Mouse (Mus musculus): ENCODE results near the gene Eif4b. TPM values are rescaled to one million over a fixed set of nuclear protein-coding genes. Genes with fewer than 3 reads are reported as not detected.

Eif4b gene
- total and polyA plus RNA-seq, 2 experiments, result 73.8 to 130 TPM

GRCm38 (mm10) chr15:102080429-102080828 lies 6.9 kb downstream of the Eif4b start:
- Histone ChIP-seq H3K9ac (ENCODE audit: low read depth, low read length) (no peak overlapping the region), H3K79me2 (ENCODE audit: control insufficient read depth, insufficient read depth, low read length) (peaks cover 31% of the 10 kb centered on the region), H3K36me3 (ENCODE audit: control insufficient read depth, insufficient read depth, low read length) (peaks cover 33% of the 10 kb centered on the region), H3K27ac (replicated peaks; ENCODE audit: insufficient read depth, low read depth, low read length) (no peak overlapping the region), H3K4me1 (ENCODE audit: control insufficient read depth, insufficient read depth, low read length) (peaks cover 23% of the 10 kb centered on the region), H3K4me3 (ENCODE audit: insufficient read depth, low read depth, low read length) (no peak overlapping the region), H3K27me3 (ENCODE audit: control insufficient read depth, insufficient read depth, low read length) (no peaks in the 10 kb centered on the region)
- TF ChIP-seq CTCF (IDR thresholded peaks at IDR 0.05; ENCODE audit: low read depth, low read length) (no peak), POLR2A (IDR thresholded peaks at IDR 0.05; ENCODE audit: extremely low read depth, insufficient read depth, low read length) (no peak)
- no peak for DNase-seq (ENCODE audit: extremely low read depth, low read depth, low spot score)
- 40% methylated on average over 2 of the region's 2 CpGs for WGBS

GRCm38 (mm10) chr15:102082148-102082547 lies 8.6 kb downstream of the Eif4b start:
- TF ChIP-seq POLR2A (IDR thresholded peaks at IDR 0.05; ENCODE audit: extremely low read depth, insufficient read depth, low read length) (no peak), CTCF (IDR thresholded peaks at IDR 0.05; ENCODE audit: low read depth, low read length) (no peak)
- Histone ChIP-seq H3K4me3 (ENCODE audit: insufficient read depth, low read depth, low read length) (no peak overlapping the region), H3K27ac (replicated peaks; ENCODE audit: insufficient read depth, low read depth, low read length) (no peak overlapping the region), H3K79me2 (ENCODE audit: control insufficient read depth, insufficient read depth, low read length) (peaks cover 28% of the 10 kb centered on the region), H3K4me1 (ENCODE audit: control insufficient read depth, insufficient read depth, low read length) (peaks cover 13% of the 10 kb centered on the region), H3K9ac (ENCODE audit: low read depth, low read length) (no peak overlapping the region), H3K27me3 (ENCODE audit: control insufficient read depth, insufficient read depth, low read length) (no peaks in the 10 kb centered on the region), H3K36me3 (ENCODE audit: control insufficient read depth, insufficient read depth, low read length) (peaks cover 47% of the 10 kb centered on the region)
- 46% methylated on average over 4 of the region's 4 CpGs for WGBS
- peak; percentile 63 for DNase-seq (ENCODE audit: extremely low read depth, low read depth, low spot score)

- H3K36me3 ChIP-seq (ENCODE audit: control insufficient read depth, insufficient read depth, low read length), result peaks cover 53% of the 10 kb centered on the region
- no peak overlapping the region for H3K27ac ChIP-seq (replicated peaks; ENCODE audit: insufficient read depth, low read depth, low read length)
- WGBS, result 84% methylated on average over 4 of the region's 4 CpGs
- no peak overlapping the region for H3K4me3 ChIP-seq (ENCODE audit: insufficient read depth, low read depth, low read length)
- TF ChIP-seq POLR2A (IDR thresholded peaks at IDR 0.05; ENCODE audit: extremely low read depth, insufficient read depth, low read length) (no peak), CTCF (IDR thresholded peaks at IDR 0.05; ENCODE audit: low read depth, low read length) (no peak)
- H3K79me2 ChIP-seq (ENCODE audit: control insufficient read depth, insufficient read depth, low read length), result peaks cover 22% of the 10 kb centered on the region
- DNase-seq (ENCODE audit: extremely low read depth, low read depth, low spot score), result no peak
- no peaks in the 10 kb centered on the region for H3K27me3 ChIP-seq (ENCODE audit: control insufficient read depth, insufficient read depth, low read length)
- H3K9ac ChIP-seq (ENCODE audit: low read depth, low read length), result no peak overlapping the region
- peaks cover 15% of the 10 kb centered on the region for H3K4me1 ChIP-seq (ENCODE audit: control insufficient read depth, insufficient read depth, low read length)
These were observed 9.5 kb downstream of the Eif4b start for GRCm38 (mm10) chr15:102083028-102083427.

GRCm38 (mm10) chr15:102089914-102090585 lies 16.5 kb downstream of the Eif4b start:
- H3K36me3 ChIP-seq (ENCODE audit: control insufficient read depth, insufficient read depth, low read length), result peaks cover 92% of the 10 kb centered on the region
- H3K79me2 ChIP-seq (ENCODE audit: control insufficient read depth, insufficient read depth, low read length), result no peaks in the 10 kb centered on the region
- H3K4me3 ChIP-seq (ENCODE audit: insufficient read depth, low read depth, low read length), result no peak overlapping the region
- no peak overlapping the region for H3K27ac ChIP-seq (replicated peaks; ENCODE audit: insufficient read depth, low read depth, low read length)
- H3K4me1 ChIP-seq (ENCODE audit: control insufficient read depth, insufficient read depth, low read length), result peaks cover 20% of the 10 kb centered on the region
- 75% methylated on average over 12 of the region's 12 CpGs for WGBS
- H3K27me3 ChIP-seq (ENCODE audit: control insufficient read depth, insufficient read depth, low read length), result no peaks in the 10 kb centered on the region
- peak; percentile 76 for DNase-seq (ENCODE audit: extremely low read depth, low read depth, low spot score)
- TF ChIP-seq POLR2A (IDR thresholded peaks at IDR 0.05; ENCODE audit: extremely low read depth, insufficient read depth, low read length) (no peak), CTCF (IDR thresholded peaks at IDR 0.05; ENCODE audit: low read depth, low read length) (no peak)
- no peak overlapping the region for H3K9ac ChIP-seq (ENCODE audit: low read depth, low read length)

- no peak for TF ChIP-seq POLR2A (IDR thresholded peaks at IDR 0.05; ENCODE audit: extremely low read depth, insufficient read depth, low read length)
- DNase-seq (ENCODE audit: extremely low read depth, low read depth, low spot score), result no peak
- H3K79me2 ChIP-seq (ENCODE audit: control insufficient read depth, insufficient read depth, low read length), result no peaks in the 10 kb centered on the region
- H3K27ac ChIP-seq (replicated peaks; ENCODE audit: insufficient read depth, low read depth, low read length), result peak overlapping the region; percentile 59
- H3K4me1 ChIP-seq (ENCODE audit: control insufficient read depth, insufficient read depth, low read length), result peaks cover 20% of the 10 kb centered on the region
- H3K27me3 ChIP-seq (ENCODE audit: control insufficient read depth, insufficient read depth, low read length), result no peaks in the 10 kb centered on the region
- 40% methylated on average over 12 of the region's 12 CpGs for WGBS
- H3K4me3 ChIP-seq (ENCODE audit: insufficient read depth, low read depth, low read length), result no peak overlapping the region
- peaks cover 93% of the 10 kb centered on the region for H3K36me3 ChIP-seq (ENCODE audit: control insufficient read depth, insufficient read depth, low read length)
- H3K9ac ChIP-seq (ENCODE audit: low read depth, low read length), result no peak overlapping the region
These were observed 17.6 kb downstream of the Eif4b start for GRCm38 (mm10) chr15:102091063-102091679.

- 14% methylated on average over 1 of the region's 1 CpGs for WGBS
- H3K9ac ChIP-seq (ENCODE audit: low read depth, low read length), result 0 out of 2 replicates have a peak overlapping the region, but pooled peaks have one; percentile 34
- H3K4me1 ChIP-seq (ENCODE audit: control insufficient read depth, insufficient read depth, low read length), result peaks cover 20% of the 10 kb centered on the region
- peak overlapping the region; percentile 67 for H3K27ac ChIP-seq (replicated peaks; ENCODE audit: insufficient read depth, low read depth, low read length)
- no peak for TF ChIP-seq POLR2A (IDR thresholded peaks at IDR 0.05; ENCODE audit: extremely low read depth, insufficient read depth, low read length)
- TF ChIP-seq CTCF (IDR thresholded peaks at IDR 0.05; ENCODE audit: low read depth, low read length), result no peak
- H3K79me2 ChIP-seq (ENCODE audit: control insufficient read depth, insufficient read depth, low read length), result no peaks in the 10 kb centered on the region
- peak; percentile 81 for DNase-seq (ENCODE audit: extremely low read depth, low read depth, low spot score)
- no peaks in the 10 kb centered on the region for H3K27me3 ChIP-seq (ENCODE audit: control insufficient read depth, insufficient read depth, low read length)
- H3K4me3 ChIP-seq (ENCODE audit: insufficient read depth, low read depth, low read length), result no peak overlapping the region
- peaks cover 90% of the 10 kb centered on the region for H3K36me3 ChIP-seq (ENCODE audit: control insufficient read depth, insufficient read depth, low read length)
These were observed 18.1 kb downstream of the Eif4b start for GRCm38 (mm10) chr15:102091688-102092087.
